Mouse (Mus musculus): Measurements from ENCODE around the gene Ssr1. TPM values are rescaled to one million over a fixed set of nuclear protein-coding genes. Genes with fewer than 3 reads are reported as not detected.

Gene Ssr1
- total RNA-seq, 2 experiments from 2014 or later = 96.1 to 101 TPM

DNA sequence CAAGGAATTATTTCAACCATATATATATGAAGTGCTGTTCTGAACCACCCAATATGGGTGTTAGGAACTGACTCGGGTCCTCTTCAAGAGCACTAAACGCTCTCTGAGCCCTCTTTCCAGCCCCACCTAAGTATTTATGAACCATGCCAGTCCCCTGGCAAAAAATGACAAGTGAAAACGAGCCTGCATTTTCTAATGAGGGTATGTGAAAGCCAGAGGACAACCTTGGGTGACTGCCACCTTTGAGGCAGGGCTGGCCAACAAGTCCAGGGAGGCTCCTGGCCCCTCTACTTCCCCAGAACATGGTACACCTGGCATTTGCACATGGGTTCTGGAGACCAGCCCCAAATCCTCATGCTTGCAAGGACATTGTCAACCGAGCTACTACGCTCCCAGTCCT lies 19.3 kb downstream of the Ssr1 start:
- intact Hi-C loops (cut with DNase I) = loop anchor here (5.0 kb wide), 1 partner anchor 63 kb away; the partner anchor contains the start of genes Cage1 and Riok1

GRCm38 (mm10) chr13:37974036-37974435 lies 20.0 kb downstream of the Ssr1 start:
- no peak overlapping the region for H3K27ac ChIP-seq
- intact Hi-C loops (cut with DNase I) = loop anchor here (5.0 kb wide), 1 partner anchor 63 kb away; the partner anchor contains the start of genes Cage1 and Riok1
- H3K4me3 ChIP-seq = no peak overlapping the region
- DNase-seq (ENCODE audit: extremely low spot score in 1 of 2, low spot score in 2 of 2) = no peak
- no peak for TF ChIP-seq CTCF (IDR thresholded peaks at IDR 0.05)

More for the DNA sequence above, 19.3 kb downstream of the Ssr1 start:
- H3K4me3 ChIP-seq = no peak overlapping the region
- DNase-seq (ENCODE audit: extremely low spot score in 1 of 2, low spot score in 2 of 2) = no peak
- no peak for TF ChIP-seq CTCF (IDR thresholded peaks at IDR 0.05)
- no peak overlapping the region for H3K27ac ChIP-seq

DNA sequence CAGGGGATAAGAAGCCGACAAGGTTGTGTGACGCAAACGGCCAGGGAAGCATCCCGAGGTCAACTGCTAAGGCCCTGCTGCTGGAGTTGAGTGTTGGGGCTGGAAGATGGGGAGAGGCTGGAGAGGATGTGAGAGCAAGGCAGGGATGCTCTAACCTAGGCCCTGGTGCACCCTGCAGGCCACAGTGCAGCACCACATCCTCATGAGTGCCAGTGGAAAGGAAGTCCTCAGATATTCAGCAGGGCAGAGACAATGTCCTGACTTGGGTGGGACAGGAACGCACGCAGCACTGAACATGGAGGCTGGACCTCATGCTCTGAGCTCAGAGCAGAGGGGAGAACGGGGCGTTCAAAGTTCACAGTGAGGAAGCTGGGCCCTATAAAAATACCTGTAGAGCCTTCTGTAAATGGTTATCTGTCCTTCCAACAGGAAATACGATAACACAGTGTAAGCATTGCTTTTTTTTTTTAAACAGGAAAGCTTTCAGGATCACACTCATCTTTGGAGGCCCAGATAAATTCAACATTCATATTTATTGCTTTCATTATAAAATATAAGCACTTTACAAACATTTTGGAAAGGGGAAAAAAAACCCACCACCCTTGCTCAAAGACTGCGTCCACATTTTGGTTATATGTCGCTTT lies 23.0 kb downstream of the Ssr1 start:
- H3K4me3 ChIP-seq = no peak overlapping the region
- DNase-seq (ENCODE audit: extremely low spot score in 1 of 2, low spot score in 2 of 2) = no peak
- intact Hi-C loops (cut with DNase I) = loop anchor here (5.0 kb wide), 1 partner anchor 66 kb away; the partner anchor contains the start of genes Cage1 and Riok1
- TF ChIP-seq CTCF (IDR thresholded peaks at IDR 0.05) = peak; percentile 28; the same call in 1 of the 2 replicates
- no peak overlapping the region for H3K27ac ChIP-seq

- Histone ChIP-seq H3K4me3 (no peak overlapping the region), H3K27ac (no peak overlapping the region)
- intact Hi-C loops (cut with DNase I) = loop anchor here (1.0 to 5.0 kb wide), 2 partner anchors 67 to 536 kb away; partner anchors contain the start of genes Cage1 and Riok1
- TF ChIP-seq CTCF (IDR thresholded peaks at IDR 0.05) = no peak
- no peak for DNase-seq (ENCODE audit: extremely low spot score in 1 of 2, low spot score in 2 of 2)
Measured at GRCm38 (mm10) chr13:37969988-37970387, 24.0 kb downstream of the Ssr1 start.

DNA sequence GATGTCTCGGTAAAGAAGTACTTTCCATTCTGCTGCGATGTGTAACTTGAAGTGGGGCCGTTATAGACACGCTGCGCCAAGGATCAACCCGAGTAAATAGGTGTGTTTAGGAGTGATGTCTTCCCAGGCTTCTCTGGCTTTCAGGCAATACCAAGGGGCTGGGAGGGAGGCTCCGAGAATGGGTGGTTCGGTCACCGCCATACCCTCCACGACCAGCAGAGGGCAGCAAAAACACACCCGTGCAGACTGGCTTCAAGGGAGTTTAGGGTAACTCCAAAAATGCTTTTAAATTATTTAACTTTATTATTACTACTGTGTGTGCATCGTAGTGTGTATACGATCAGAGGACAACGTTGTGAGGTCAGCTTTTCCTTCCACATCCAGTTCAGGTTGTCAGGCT lies 24.7 kb downstream of the Ssr1 start:
- Histone ChIP-seq H3K27ac (no peak overlapping the region), H3K4me3 (no peak overlapping the region)
- DNase-seq (ENCODE audit: extremely low spot score in 1 of 2, low spot score in 2 of 2) = peak; percentile 85 to 96
- no peak; the same call in none of the 2 replicates for TF ChIP-seq CTCF (IDR thresholded peaks at IDR 0.05)
- intact Hi-C loops (cut with DNase I) = loop anchor here (1.0 kb wide), 1 partner anchor 535 kb away; no protein-coding TSS in a partner anchor

GRCm38 (mm10) chr13:37967565-37967964 lies 26.5 kb downstream of the Ssr1 start:
- DNase-seq (ENCODE audit: extremely low spot score in 1 of 2, low spot score in 2 of 2) = no peak
- intact Hi-C loops (cut with DNase I) = no loop called here
- TF ChIP-seq CTCF (IDR thresholded peaks at IDR 0.05) = no peak
- Histone ChIP-seq H3K27ac (no peak overlapping the region), H3K4me3 (no peak overlapping the region)

DNA sequence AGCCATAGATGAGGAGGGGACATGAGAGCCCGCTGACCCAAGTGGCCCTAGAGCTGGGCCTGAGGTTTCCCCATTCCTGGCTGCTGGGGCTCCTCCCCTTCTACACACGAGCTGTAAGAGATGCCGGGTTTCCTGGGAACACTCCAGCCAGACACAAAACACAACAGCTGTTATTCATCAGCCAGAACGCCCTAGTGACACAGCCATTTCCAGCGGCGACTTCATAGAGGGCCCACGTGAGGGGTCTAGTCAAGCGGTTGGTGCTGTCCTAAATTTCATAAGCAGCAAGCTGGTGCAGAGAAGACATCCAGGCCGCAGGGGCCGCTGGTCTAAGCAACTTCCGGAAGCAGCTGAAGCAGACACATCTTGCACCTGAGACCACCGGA lies 27.0 kb downstream of the Ssr1 start:
- no peak for TF ChIP-seq CTCF (IDR thresholded peaks at IDR 0.05)
- no peak for DNase-seq (ENCODE audit: extremely low spot score in 1 of 2, low spot score in 2 of 2)
- H3K27ac ChIP-seq = no peak overlapping the region
- no peak overlapping the region for H3K4me3 ChIP-seq
- intact Hi-C loops (cut with DNase I) = no loop called here

- TF ChIP-seq CTCF (IDR thresholded peaks at IDR 0.05) = no peak
- no peak overlapping the region for H3K27ac ChIP-seq
- no peak for DNase-seq (ENCODE audit: extremely low spot score in 1 of 2, low spot score in 2 of 2)
- intact Hi-C loops (cut with DNase I) = no loop called here
- no peak overlapping the region for H3K4me3 ChIP-seq
Measured at GRCm38 (mm10) chr13:37966256-37967051, 27.6 kb downstream of the Ssr1 start.

GRCm38 (mm10) chr13:37965126-37965914 lies 28.7 kb downstream of the Ssr1 start:
- intact Hi-C loops (cut with DNase I) = no loop called here
- TF ChIP-seq CTCF (IDR thresholded peaks at IDR 0.05) = peak; percentile 27
- no peak for DNase-seq (ENCODE audit: extremely low spot score in 1 of 2, low spot score in 2 of 2)
- Histone ChIP-seq H3K4me3 (no peak overlapping the region), H3K27ac (no peak overlapping the region)

DNA sequence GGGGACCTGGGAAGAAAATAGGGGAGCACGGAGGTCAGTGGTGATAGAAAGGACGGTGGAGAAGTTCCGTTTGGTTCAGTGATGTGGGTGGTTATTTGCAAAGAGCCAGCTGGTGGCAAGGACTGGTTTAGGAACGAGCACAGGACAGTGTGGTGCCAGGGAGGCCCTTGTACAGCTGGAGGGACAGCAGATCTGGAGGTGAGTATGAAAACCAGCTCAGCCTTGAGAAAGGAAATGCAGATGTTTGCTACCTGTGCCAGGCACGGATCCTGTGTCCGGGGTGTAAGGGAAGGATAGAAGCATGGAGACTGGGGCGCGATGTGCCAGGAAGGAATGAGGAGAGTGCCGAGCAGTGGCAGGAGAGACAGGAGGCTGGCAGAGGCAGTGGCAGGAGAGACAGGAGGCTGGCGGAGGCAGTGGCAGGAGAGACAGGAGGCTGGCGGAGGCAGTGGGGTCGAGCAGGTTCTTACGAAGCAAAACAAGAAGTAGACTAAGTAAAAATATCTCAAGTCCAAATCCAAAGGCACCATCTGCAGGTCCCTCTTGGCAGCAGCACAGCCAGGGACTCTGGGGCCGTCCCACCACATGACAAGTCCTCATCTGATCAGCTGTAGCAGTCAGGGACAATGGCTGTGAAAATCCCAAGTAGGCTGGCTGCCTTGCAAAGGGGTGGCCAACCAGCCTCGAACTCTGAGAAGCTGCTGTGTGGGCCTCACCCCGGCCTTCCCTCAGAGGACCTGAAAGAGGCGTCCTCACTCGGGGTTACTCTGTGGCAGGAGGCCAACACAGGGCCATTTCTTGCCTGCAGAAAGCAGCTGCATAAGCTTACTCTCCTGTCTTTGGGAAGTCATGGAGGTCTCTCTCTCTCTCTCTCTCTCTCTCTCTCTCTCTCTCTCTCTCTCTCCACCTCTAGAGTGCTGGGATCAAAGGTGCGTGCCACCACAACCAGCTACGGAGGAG lies 29.6 kb downstream of the Ssr1 start:
- intact Hi-C loops (cut with DNase I) = loop anchor here (5.0 kb wide), 1 partner anchor 512 kb away; no protein-coding TSS in a partner anchor
- Histone ChIP-seq H3K27ac (no peak overlapping the region), H3K4me3 (no peak overlapping the region)
- no peak for DNase-seq (ENCODE audit: extremely low spot score in 1 of 2, low spot score in 2 of 2)
- no peak for TF ChIP-seq CTCF (IDR thresholded peaks at IDR 0.05)
